Mouse (Mus musculus) heart, embryonic 16.5 days (tissue): ENCODE measurements around the gene Becn1. TPM values are rescaled to one million over a fixed set of nuclear protein-coding genes. Genes with fewer than 3 reads are reported as not detected.

Experiments
- ATAC-seq: fragments of 200-750 bp; cut with Nextera tagmentation; replicated peaks from 2 replicates; pipeline ENCODE4 v1.8.0; 2017; ENCODE audit warnings: moderate number of reproducible peaks; ENCODE audit not compliant: insufficient read depth, low FRiP score; ENCODE audit errors: extremely low read depth
- H3K27ac ChIP-seq: fragments of 300-500 bp; sonication (generic); 2 replicates; pipeline ENCODE4 v1.5.1; 2014; ENCODE audit warnings: mild to moderate bottlenecking, low read length, control low read depth, moderate library complexity
- H3K27me3 ChIP-seq: fragments of 300-500 bp; sonication (generic); 2 replicates; pipeline ENCODE4 v1.6.1; 2014; ENCODE audit warnings: low read length, mixed read lengths; ENCODE audit not compliant: control insufficient read depth, insufficient read depth
- H3K36me3 ChIP-seq: fragments of 300-500 bp; sonication (generic); 2 replicates; pipeline ENCODE4 v1.6.1; 2014; ENCODE audit not compliant: control insufficient read depth, insufficient read depth
- H3K4me1 ChIP-seq: fragments of 300-500 bp; sonication (generic); 2 replicates; pipeline ENCODE4 v1.6.1; 2014; ENCODE audit warnings: low read length, mixed read lengths; ENCODE audit not compliant: control insufficient read depth, insufficient read depth
- H3K4me2 ChIP-seq: fragments of 300-500 bp; sonication (generic); 2 replicates; pipeline ENCODE4 v1.6.1; 2014; ENCODE audit warnings: low read depth, mild to moderate bottlenecking, control low read depth, low read length
- H3K4me3 ChIP-seq: fragments of 300-500 bp; sonication (generic); 2 replicates; pipeline ENCODE4 v1.5.1; 2014; ENCODE audit warnings: mild to moderate bottlenecking, control low read depth, low read length
- H3K9ac ChIP-seq: fragments of 300-500 bp; sonication (generic); 2 replicates; pipeline ENCODE4 v1.6.1; 2014; ENCODE audit warnings: low read length, control low read depth
- H3K9me3 ChIP-seq: fragments of 300-500 bp; sonication (generic); replicated peaks from 2 replicates; pipeline ENCODE4 v1.6.1; 2016; ENCODE audit warnings: low read length; ENCODE audit not compliant: control insufficient read depth
- WGBS: fragments of 180-500 bp; shearing (Covaris S2); extraction: QIAGEN DNeasy Blood & Tissue Kit; methylation state at CpG from one replicate; pipeline ENCODE4 v1.1.7; 2014; 5-methylcytosine and 5-hydroxymethylcytosine counted together
- polyA plus RNA-seq: library from polyadenylated mRNA; unstranded; fragments of >200 nt; fragmentation: Nextera tagmentation; extraction: Ambion mirVana; gene quantifications from 2 replicates; pipeline ENCODE4 v1.2.1, GENCODE M21; 2015

Gene Becn1
- polyA plus RNA-seq, 1 experiment from 2014 or later = 135 TPM

DNA sequence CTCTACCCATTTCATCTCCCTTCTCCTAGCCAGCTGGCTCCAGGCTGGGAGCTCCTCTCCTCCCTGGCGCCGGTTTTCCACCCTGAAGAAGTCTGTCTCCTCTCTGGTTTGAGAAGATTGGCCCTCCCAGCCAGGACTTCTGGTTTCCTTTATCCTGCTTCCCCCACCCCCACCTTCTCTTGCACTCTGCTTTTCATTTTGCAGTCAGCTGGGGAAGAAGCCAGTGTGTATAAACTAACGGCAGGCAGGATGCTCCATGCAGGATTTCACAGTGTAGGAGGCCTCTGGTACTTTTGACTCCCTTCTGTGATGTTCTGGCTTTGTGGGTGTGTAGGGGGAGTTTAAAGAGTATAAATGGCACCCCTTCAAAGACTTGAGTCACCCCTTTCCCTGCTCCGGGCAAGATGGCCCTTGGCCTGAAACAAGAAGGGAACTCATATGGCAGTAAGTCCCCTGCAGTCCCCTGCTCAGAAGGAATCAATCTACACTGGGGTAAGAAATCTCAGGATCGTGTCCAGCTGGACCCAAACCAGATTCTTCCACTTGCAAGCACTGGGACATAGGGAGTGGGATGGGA lies 63.9 kb downstream of the Becn1 start:
- ATAC-seq = peak; percentile 67
- Histone ChIP-seq H3K36me3 (no peaks in the 10 kb centered on the region), H3K9me3 (no peaks in the 10 kb centered on the region), H3K4me2 (no peak overlapping the region), H3K4me1 (no peaks in the 10 kb centered on the region), H3K4me3 (no peak overlapping the region), H3K27me3 (no peaks in the 10 kb centered on the region), H3K9ac (no peak overlapping the region), H3K27ac (peak overlapping the region; percentile 46)
- WGBS = 37% methylated on average over 5 of the region's 5 CpGs

DNA sequence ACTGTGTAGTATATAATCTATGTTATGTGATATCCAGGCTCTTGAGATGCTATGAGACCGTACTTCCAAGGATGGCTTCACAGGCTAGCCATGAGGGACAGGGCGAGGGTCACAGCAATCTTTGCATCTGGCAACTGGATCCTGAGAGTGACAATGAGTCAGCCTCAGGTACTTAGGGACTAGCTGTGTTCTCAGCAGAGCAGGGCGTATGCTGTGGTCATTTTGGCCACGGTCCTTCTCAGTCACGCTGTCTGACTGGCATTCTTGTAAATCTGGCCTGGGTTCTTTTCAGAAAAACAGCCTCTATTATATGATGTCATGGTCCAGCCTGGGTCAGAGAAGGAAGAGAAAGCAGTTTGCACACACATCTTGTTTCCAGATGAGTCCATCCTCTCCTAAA lies 65.3 kb downstream of the Becn1 start:
- Histone ChIP-seq H3K36me3 (no peaks in the 10 kb centered on the region), H3K27me3 (no peaks in the 10 kb centered on the region), H3K4me2 (no peak overlapping the region), H3K4me3 (no peak overlapping the region), H3K4me1 (peaks cover 2% of the 10 kb centered on the region; the same call in 1 of the 2 replicates), H3K9me3 (no peaks in the 10 kb centered on the region), H3K9ac (no peak overlapping the region), H3K27ac (0 out of 2 replicates have a peak overlapping the region, but pooled peaks have one; percentile 12)
- no peak for ATAC-seq
- WGBS = 82% methylated on average over 5 of the region's 5 CpGs

Other genes starting within 250 kb of the Becn1 start
- 11.5 and 13.1 TPM in 2 replicates for gene Naglu, start 232.3 kb downstream of the Becn1 start, polyA plus RNA-seq
- gene Hsd17b1, start 223.9 kb downstream of the Becn1 start, polyA plus RNA-seq = 0.21 and 0.28 TPM in 2 replicates
- 29.9 and 30.0 TPM in 2 replicates for gene Coasy, start 219.7 kb downstream of the Becn1 start, polyA plus RNA-seq
- 38.6 and 41.7 TPM in 2 replicates for gene Mlx, start 215.0 kb downstream of the Becn1 start, polyA plus RNA-seq
- gene Psmc3ip, start 206.8 kb downstream of the Becn1 start, polyA plus RNA-seq = 22.6 and 25.7 TPM in 2 replicates
- gene Retreg3, start 182.4 kb downstream of the Becn1 start, polyA plus RNA-seq = 14.5 and 14.9 TPM in 2 replicates
- gene Tubg1, start 182.3 kb downstream of the Becn1 start, polyA plus RNA-seq = 70.9 and 72.6 TPM in 2 replicates
- 3.0 and 3.3 TPM in 2 replicates for gene Tubg2, start 146.4 kb downstream of the Becn1 start, polyA plus RNA-seq
- 0.89 and 1.0 TPM in 2 replicates for gene Cntnap1, start 131.8 kb downstream of the Becn1 start, polyA plus RNA-seq
- 8.7 and 11.5 TPM in 2 replicates for gene Plekhh3, start 130.9 kb downstream of the Becn1 start, polyA plus RNA-seq
- gene Ccr10, start 126.8 kb downstream of the Becn1 start, polyA plus RNA-seq = 0.16 and 0.60 TPM in 2 replicates
- gene Ezh1, start 75.8 kb downstream of the Becn1 start, polyA plus RNA-seq = 14.7 and 17.1 TPM in 2 replicates
- 203 and 204 TPM in 2 replicates for gene Ramp2, start 56.3 kb downstream of the Becn1 start, polyA plus RNA-seq
- gene Vps25, start 48.6 kb downstream of the Becn1 start, polyA plus RNA-seq = 105 and 107 TPM in 2 replicates
- gene Wnk4, start 41.7 kb downstream of the Becn1 start, polyA plus RNA-seq = 6.8 and 7.3 TPM in 2 replicates
- 0.87 and 0.91 TPM in 2 replicates for gene Cntd1, start 23.3 kb downstream of the Becn1 start, polyA plus RNA-seq
- gene Coa3, start 23.2 kb downstream of the Becn1 start, polyA plus RNA-seq = 166 and 175 TPM in 2 replicates
- gene Psme3, start 13.9 kb upstream of the Becn1 start, polyA plus RNA-seq = 94.1 and 103 TPM in 2 replicates
- gene Aoc2, start 22.8 kb upstream of the Becn1 start, polyA plus RNA-seq = 0.89 and 0.92 TPM in 2 replicates
- gene Aoc3, start 28.3 kb upstream of the Becn1 start, polyA plus RNA-seq = 2.2 and 2.6 TPM in 2 replicates
- gene G6pc, start 65.3 kb upstream of the Becn1 start, polyA plus RNA-seq = not detected in 2 replicates
- 42.8 and 44.6 TPM in 2 replicates for gene Aarsd1, start 115.3 kb upstream of the Becn1 start, polyA plus RNA-seq
- gene Gm27029, start 122.5 kb upstream of the Becn1 start, polyA plus RNA-seq = 15.8 and 17.2 TPM in 2 replicates
- gene Rundc1, start 122.8 kb upstream of the Becn1 start, polyA plus RNA-seq = 15.4 and 17.0 TPM in 2 replicates
- 78.9 and 83.6 TPM in 2 replicates for gene Ptges3l, start 123.0 kb upstream of the Becn1 start, polyA plus RNA-seq
- gene Rpl27, start 140.0 kb upstream of the Becn1 start, polyA plus RNA-seq = 166 and 174 TPM in 2 replicates
- 25.1 and 31.9 TPM in 2 replicates for gene Ifi35, start 146.1 kb upstream of the Becn1 start, polyA plus RNA-seq
- 7.9 and 8.2 TPM in 2 replicates for gene Rnd2, start 162.7 kb upstream of the Becn1 start, polyA plus RNA-seq
- gene Vat1, start 163.9 kb upstream of the Becn1 start, polyA plus RNA-seq = 33.0 and 37.9 TPM in 2 replicates
- 5.8 and 7.1 TPM in 2 replicates for gene Brca1, start 249.7 kb upstream of the Becn1 start, polyA plus RNA-seq
- 65.4 and 65.5 TPM in 2 replicates for gene Nbr1, start 249.9 kb upstream of the Becn1 start, polyA plus RNA-seq